Mouse (Mus musculus): Measurements from ENCODE around the gene Vps13d.

- no peak; the same call in 1 of the 2 replicates for TF ChIP-seq EP300 (IDR thresholded peaks at IDR 0.05)
- no peak for TF ChIP-seq CTCF (IDR thresholded peaks at IDR 0.05)
Observed at GRCm38 (mm10) chr4:145199982-145200699, 5.3 kb upstream of the Vps13d start.
